In genomic region chr11:114876621-114877020, GRCm38 (mm10) we compare ENCODE assay signal across 16 mouse cellular contexts. TPM values are rescaled to one million over a fixed set of nuclear protein-coding genes. Genes with fewer than 3 reads are reported as not detected.
A peak's percentile ranks its signal among the peaks of the same experiment; 100 is the strongest.
DNase-seq lines count a peak whose midpoint lies in the region; ATAC-seq and TF ChIP-seq lines count a peak whose summit lies in the region.
"Had no signal": no experiment of that assay in that cellular context is flagged by ENCODE, and none has a peak within 500 bp of the region (broad histone marks: within the 10 kb centered on the region; RNA-seq: fewer than 3 reads in every experiment).

No protein-coding gene starts in this region.

- intact Hi-C loops in heart, postnatal 14 days (cut with DNase I): loop anchor here (1.0 kb wide), 1 partner anchor 64 kb away; no protein-coding TSS in a partner anchor

- no peak for TF ChIP-seq CTCF in lung, postnatal 0 days (IDR thresholded peaks at IDR 0.05)

- peak; percentile 5 for DNase-seq in hindbrain, embryonic 11.5 days (ENCODE audit: low spot score)
- DNase-seq in hindbrain, embryonic 14.5 days (ENCODE audit: low spot score): no peak
- DNase-seq in lung, postnatal 0 days (ENCODE audit: low spot score): no peak
- no peak for DNase-seq in lung, postnatal 10 days
- no peak for DNase-seq in heart, postnatal 14 days
- DNase-seq in forebrain, embryonic 11.5 days (ENCODE audit: low spot score): no peak

- no peaks in the 10 kb centered on the region for H3K36me3 ChIP-seq in hindbrain, embryonic 11.5 days (ENCODE audit: control insufficient read depth, insufficient read depth, low read length)
- no peaks in the 10 kb centered on the region for H3K36me3 ChIP-seq in hindbrain, embryonic 14.5 days (replicated peaks; ENCODE audit: control insufficient read depth, insufficient read depth)
- no peaks in the 10 kb centered on the region for H3K36me3 ChIP-seq in lung, postnatal 0 days (ENCODE audit: insufficient read depth, low read length)
- no peaks in the 10 kb centered on the region for H3K36me3 ChIP-seq in stomach, embryonic 16.5 days (ENCODE audit: control insufficient read depth, insufficient read depth, low read length)
- no peaks in the 10 kb centered on the region for H3K36me3 ChIP-seq in forebrain, embryonic 11.5 days (ENCODE audit: control insufficient read depth, insufficient read depth, low read length)
- H3K36me3 ChIP-seq: hindbrain, embryonic 12.5 days; intestine, embryonic 15.5 days; neural tube, embryonic 12.5 days had no signal

- no peak for TF ChIP-seq EP300 in lung, postnatal 0 days (IDR thresholded peaks at IDR 0.05)

- no peaks in the 10 kb centered on the region for H3K27me3 ChIP-seq in hindbrain, embryonic 11.5 days (ENCODE audit: control insufficient read depth, insufficient read depth, low read length)
- H3K27me3 ChIP-seq in hindbrain, embryonic 14.5 days (ENCODE audit: control insufficient read depth, insufficient read depth, low read length): no peaks in the 10 kb centered on the region
- no peaks in the 10 kb centered on the region for H3K27me3 ChIP-seq in lung, postnatal 0 days (replicated peaks; ENCODE audit: insufficient read depth, low read length)
- no peaks in the 10 kb centered on the region for H3K27me3 ChIP-seq in stomach, embryonic 16.5 days (ENCODE audit: control insufficient read depth, insufficient read depth, low read length)
- no peaks in the 10 kb centered on the region for H3K27me3 ChIP-seq in forebrain, embryonic 11.5 days (ENCODE audit: control insufficient read depth, insufficient read depth, low read length)
- H3K27me3 ChIP-seq: hindbrain, embryonic 12.5 days; intestine, embryonic 15.5 days; limb, embryonic 13.5 days; neural tube, embryonic 12.5 days had no signal

- H3K9ac ChIP-seq in hindbrain, embryonic 11.5 days (ENCODE audit: low read depth, low read length): no peak overlapping the region
- no peak overlapping the region; the same call in 1 of the 2 replicates for H3K9ac ChIP-seq in hindbrain, embryonic 14.5 days
- no peak overlapping the region for H3K9ac ChIP-seq in lung, postnatal 0 days (replicated peaks; ENCODE audit: low read depth)
- no peak overlapping the region for H3K9ac ChIP-seq in stomach, embryonic 16.5 days (ENCODE audit: low read length)
- no peak overlapping the region for H3K9ac ChIP-seq in forebrain, embryonic 11.5 days (ENCODE audit: low read length)
- H3K9ac ChIP-seq: hindbrain, embryonic 12.5 days; intestine, embryonic 15.5 days; limb, embryonic 13.5 days; liver, embryonic 14.5 days; neural tube, embryonic 12.5 days had no signal

- no peak overlapping the region for H3K27ac ChIP-seq in hindbrain, embryonic 11.5 days (ENCODE audit: low read depth, low read length)
- no peak overlapping the region for H3K27ac ChIP-seq in hindbrain, embryonic 14.5 days
- no peak overlapping the region for H3K27ac ChIP-seq in lung, postnatal 0 days (ENCODE audit: low read length)
- 0 out of 2 replicates have a peak overlapping the region, but pooled peaks have one; percentile 40 for H3K27ac ChIP-seq in brown adipose tissue, adult 24 weeks (replicated peaks; ENCODE audit: low read depth, low read length)
- no peak overlapping the region for H3K27ac ChIP-seq in stomach, embryonic 16.5 days (ENCODE audit: low read length)
- no peak overlapping the region for H3K27ac ChIP-seq in forebrain, embryonic 11.5 days (ENCODE audit: low read depth, low read length)
- H3K27ac ChIP-seq: hindbrain, embryonic 12.5 days; intestine, embryonic 15.5 days; limb, embryonic 13.5 days; liver, embryonic 14.5 days; neural tube, embryonic 12.5 days had no signal

- H3K4me3 ChIP-seq in hindbrain, embryonic 11.5 days (ENCODE audit: low read depth, low read length): no peak overlapping the region
- H3K4me3 ChIP-seq in hindbrain, embryonic 14.5 days (replicated peaks; ENCODE audit: low read length): no peak overlapping the region
- no peak overlapping the region for H3K4me3 ChIP-seq in lung, postnatal 0 days (ENCODE audit: low read depth, low read length)
- no peak overlapping the region for H3K4me3 ChIP-seq in brown adipose tissue, adult 24 weeks (ENCODE audit: insufficient read depth, low read depth, low read length)
- H3K4me3 ChIP-seq in stomach, embryonic 16.5 days (replicated peaks; ENCODE audit: low read length): no peak overlapping the region
- no peak overlapping the region for H3K4me3 ChIP-seq in forebrain, embryonic 11.5 days (ENCODE audit: low read depth, low read length)
- H3K4me3 ChIP-seq: hindbrain, embryonic 12.5 days; intestine, embryonic 15.5 days; limb, embryonic 13.5 days; megakaryocyte, embryonic 14.5 days; neural tube, embryonic 12.5 days had no signal

- no peak overlapping the region for H3K4me2 ChIP-seq in hindbrain, embryonic 11.5 days (replicated peaks; ENCODE audit: low read depth, low read length)
- H3K4me2 ChIP-seq in hindbrain, embryonic 14.5 days (replicated peaks): no peak overlapping the region
- no peak overlapping the region for H3K4me2 ChIP-seq in lung, postnatal 0 days (replicated peaks; ENCODE audit: low read depth, low read length)
- no peak overlapping the region for H3K4me2 ChIP-seq in stomach, embryonic 16.5 days (ENCODE audit: low read depth, low read length)
- no peak overlapping the region for H3K4me2 ChIP-seq in forebrain, embryonic 11.5 days (ENCODE audit: low read depth, low read length, severe bottlenecking)
- H3K4me2 ChIP-seq: hindbrain, embryonic 12.5 days; intestine, embryonic 15.5 days; limb, embryonic 13.5 days; neural tube, embryonic 12.5 days had no signal

- ATAC-seq in hindbrain, embryonic 11.5 days (ENCODE audit: low FRiP score): no peak
- ATAC-seq in hindbrain, embryonic 14.5 days (ENCODE audit: low FRiP score): no peak
- 0 out of 2 replicates have a peak, but pooled peaks have one; percentile 9 for ATAC-seq in lung, postnatal 0 days
- peak; percentile 22; the same call in 1 of the 2 replicates for ATAC-seq in stomach, embryonic 16.5 days (ENCODE audit: insufficient read depth, low FRiP score)
- no peak for ATAC-seq in forebrain, embryonic 11.5 days (replicated peaks; ENCODE audit: low FRiP score)
- ATAC-seq: forebrain, embryonic 16.5 days had no signal

- WGBS in hindbrain, embryonic 11.5 days: 49% methylated on average over 2 of the region's 2 CpGs
- 49% methylated on average over 2 of the region's 2 CpGs for WGBS in hindbrain, embryonic 14.5 days
- WGBS in lung, postnatal 0 days: 36% methylated on average over 2 of the region's 2 CpGs
- 44% methylated on average over 2 of the region's 2 CpGs for whole genome bisulfite sequencing in stomach, embryonic 16.5 days
- 33% methylated on average over 2 of the region's 2 CpGs for WGBS in forebrain, embryonic 11.5 days

- H3K4me1 ChIP-seq in hindbrain, embryonic 11.5 days (replicated peaks; ENCODE audit: control insufficient read depth, insufficient read depth, low read length): peaks cover 13% of the 10 kb centered on the region
- peaks cover 14% of the 10 kb centered on the region for H3K4me1 ChIP-seq in hindbrain, embryonic 14.5 days (replicated peaks; ENCODE audit: control insufficient read depth, insufficient read depth, low read length)
- no peaks in the 10 kb centered on the region for H3K4me1 ChIP-seq in lung, postnatal 0 days (ENCODE audit: insufficient read depth, low read depth, low read length)
- H3K4me1 ChIP-seq in brown adipose tissue, adult 24 weeks (ENCODE audit: control insufficient read depth, insufficient read depth, insufficient read length, low read length): peaks cover 5% of the 10 kb centered on the region; the same call in 1 of the 2 replicates
- peaks cover 11% of the 10 kb centered on the region for H3K4me1 ChIP-seq in stomach, embryonic 16.5 days (ENCODE audit: control insufficient read depth, insufficient read depth, low read length)
- peaks cover 14% of the 10 kb centered on the region for H3K4me1 ChIP-seq in forebrain, embryonic 11.5 days (replicated peaks; ENCODE audit: control insufficient read depth, insufficient read depth, low read length)

- no peaks in the 10 kb centered on the region for H3K9me3 ChIP-seq in hindbrain, embryonic 11.5 days (ENCODE audit: control insufficient read depth, low read length)
- H3K9me3 ChIP-seq in hindbrain, embryonic 14.5 days (ENCODE audit: control insufficient read depth, low read length): no peaks in the 10 kb centered on the region
- no peaks in the 10 kb centered on the region for H3K9me3 ChIP-seq in lung, postnatal 0 days (ENCODE audit: low read length)
- no peaks in the 10 kb centered on the region for H3K9me3 ChIP-seq in stomach, embryonic 16.5 days (replicated peaks; ENCODE audit: control insufficient read depth, low read length)
- H3K9me3 ChIP-seq in forebrain, embryonic 11.5 days (ENCODE audit: control insufficient read depth, low read length): no peaks in the 10 kb centered on the region
- H3K9me3 ChIP-seq: hindbrain, embryonic 12.5 days; intestine, embryonic 15.5 days; limb, embryonic 13.5 days; megakaryocyte, embryonic 14.5 days; neural tube, embryonic 12.5 days had no signal

RNA-seq across cellular contexts. Expression of gene Cd300a, which starts 13.2 kb away (rescaled TPM):
- polyA plus RNA-seq in hindbrain, embryonic 11.5 days (2014; fragmentation: Nextera tagmentation; extraction: Ambion mirVana): 0.92 and 1.0 TPM in 2 replicates
- polyA plus RNA-seq in hindbrain, embryonic 14.5 days (2014; fragmentation: Nextera tagmentation; extraction: Ambion mirVana): 0.81 and 1.9 TPM in 2 replicates
- polyA plus RNA-seq in lung, postnatal 0 days (2015; fragmentation: Nextera tagmentation; extraction: Ambion mirVana): 4.6 and 5.9 TPM in 2 replicates
- 0.58 and 1.1 TPM in 2 replicates for polyA plus RNA-seq in brown adipose tissue, adult 24 weeks (2012; ENCODE audit: insufficient read depth, insufficient read length, missing spikeins)
- polyA plus RNA-seq in stomach, embryonic 16.5 days (2015; fragmentation: Nextera tagmentation; extraction: Ambion mirVana): 2.3 and 2.5 TPM in 2 replicates
- 1 to 10 TPM in 1 of 2 experiments, under 1 TPM in 1; 1.00 to 1.2 TPM for total RNA-seq in heart, postnatal 14 days (2021)
- polyA plus RNA-seq in forebrain, embryonic 11.5 days (2014; fragmentation: Nextera tagmentation; extraction: Ambion mirVana): 0.35 and 0.64 TPM in 2 replicates

RNA-seq across cellular contexts. Expression of gene Gprc5c, which starts 25.7 kb away (rescaled TPM):
- polyA plus RNA-seq in hindbrain, embryonic 11.5 days (2014; fragmentation: Nextera tagmentation; extraction: Ambion mirVana): 17.7 and 18.3 TPM in 2 replicates
- 8.5 and 9.9 TPM in 2 replicates for polyA plus RNA-seq in hindbrain, embryonic 14.5 days (2014; fragmentation: Nextera tagmentation; extraction: Ambion mirVana)
- polyA plus RNA-seq in lung, postnatal 0 days (2015; fragmentation: Nextera tagmentation; extraction: Ambion mirVana): 10.4 and 11.1 TPM in 2 replicates
- 5.4 and 8.4 TPM in 2 replicates for polyA plus RNA-seq in brown adipose tissue, adult 24 weeks (2012; ENCODE audit: insufficient read depth, insufficient read length, missing spikeins)
- polyA plus RNA-seq in stomach, embryonic 16.5 days (2015; fragmentation: Nextera tagmentation; extraction: Ambion mirVana): 23.0 and 23.7 TPM in 2 replicates
- 10 to 100 TPM in 1 of 2 experiments, 1 to 10 TPM in 1; 7.4 to 10.7 TPM for total RNA-seq in heart, postnatal 14 days (2021)
- 14.1 and 14.4 TPM in 2 replicates for polyA plus RNA-seq in forebrain, embryonic 11.5 days (2014; fragmentation: Nextera tagmentation; extraction: Ambion mirVana)

RNA-seq across cellular contexts. Expression of gene Cd300lb, which starts 57.6 kb away (rescaled TPM):
- 0.06 and 0.22 TPM in 2 replicates for polyA plus RNA-seq in hindbrain, embryonic 11.5 days (2014; fragmentation: Nextera tagmentation; extraction: Ambion mirVana)
- 0.10 and 0.29 TPM in 2 replicates for polyA plus RNA-seq in hindbrain, embryonic 14.5 days (2014; fragmentation: Nextera tagmentation; extraction: Ambion mirVana)
- 1.5 and 2.0 TPM in 2 replicates for polyA plus RNA-seq in lung, postnatal 0 days (2015; fragmentation: Nextera tagmentation; extraction: Ambion mirVana)
- polyA plus RNA-seq in brown adipose tissue, adult 24 weeks (2012; ENCODE audit: insufficient read depth, insufficient read length, missing spikeins): 0.58 and 1.1 TPM in 2 replicates
- polyA plus RNA-seq in stomach, embryonic 16.5 days (2015; fragmentation: Nextera tagmentation; extraction: Ambion mirVana): 0.74 and 1.2 TPM in 2 replicates
- total RNA-seq in heart, postnatal 14 days (2021): under 1 TPM; 0.65 to 0.78 TPM
- 0.15 TPM in 1 of 2 replicates, not detected in the other for polyA plus RNA-seq in forebrain, embryonic 11.5 days (2014; fragmentation: Nextera tagmentation; extraction: Ambion mirVana)
- total RNA-seq: left cerebral cortex, postnatal 10 days had no signal
- polyA plus RNA-seq: hindbrain, embryonic 12.5 days; neural tube, embryonic 12.5 days had no signal

Comparison
In these comparisons a context has a peak if more than half of its experiments do, and no peak if none do; other contexts are left out.
1. ATAC-seq: peak in lung, postnatal 0 days (single experiment) and stomach, embryonic 16.5 days (single experiment); none in hindbrain, embryonic 11.5 days (single experiment), hindbrain, embryonic 14.5 days (single experiment) and forebrain, embryonic 11.5 days (single experiment).